Mouse (Mus musculus) liver, postnatal 0 days (tissue): ENCODE measurements at regions not wholly inside any gene's neighbourhood (a gene's known extent, or its start where the extent isn't known, plus 50 kb on each side); places are given as distances from the start of the nearest gene placed in this dataset.

Source experiments
- CTCF ChIP-seq: sonication (generic); IDR thresholded peaks from 2 replicates; pipeline ENCODE4 v1.5.1; 2016; ENCODE audit warnings: antibody characterized with exemption, low read depth
- EP300 ChIP-seq: IDR thresholded peaks from 2 replicates; pipeline ENCODE4 v1.6.1; 2016; ENCODE audit warnings: antibody characterized with exemption, low read depth, mild to moderate bottlenecking

- TF ChIP-seq CTCF: no peak
- no peak for TF ChIP-seq EP300
Measured at GRCm38 (mm10) chr19:18104590-18104989, 267.2 kb upstream of the Pcsk5 start.
